Mouse (Mus musculus) limb, embryonic 14.5 days (tissue): ENCODE results near the gene Tcea2. TPM values are rescaled to one million over a fixed set of nuclear protein-coding genes. Genes with fewer than 3 reads are reported as not detected.
A peak's percentile ranks its signal among the peaks of the same experiment; 100 is the strongest.

Experiments used
- ATAC-seq: fragments of 200-750 bp; cut with Nextera tagmentation; 2 replicates; pipeline ENCODE4 v1.8.0; 2017; ENCODE audit warnings: low read depth, moderate number of reproducible peaks, moderate TSS enrichment; ENCODE audit not compliant: low FRiP score
- DNase-seq: peaks from one replicate; pipeline ENCODE4 v3.0.0-alpha.2; 2015; ENCODE audit warnings: low spot score
- H3K27ac ChIP-seq: fragments of 300-500 bp; sonication (generic); replicated peaks from 2 replicates; pipeline ENCODE4 v1.5.1; 2014; ENCODE audit warnings: low read depth, mild to moderate bottlenecking, low read length, moderate library complexity, mixed read lengths
- H3K27me3 ChIP-seq: fragments of 300-500 bp; sonication (generic); 2 replicates; pipeline ENCODE4 v1.6.1; 2014; ENCODE audit warnings: low read length, mixed read lengths; ENCODE audit not compliant: control insufficient read depth, insufficient read depth
- H3K36me3 ChIP-seq: fragments of 300-500 bp; sonication (generic); 2 replicates; pipeline ENCODE4 v1.6.1; 2014; ENCODE audit warnings: mild to moderate bottlenecking, low read length, moderate library complexity, mixed read lengths; ENCODE audit not compliant: control insufficient read depth, insufficient read depth
- H3K4me1 ChIP-seq: fragments of 300-500 bp; sonication (generic); 2 replicates; pipeline ENCODE4 v1.6.1; 2014; ENCODE audit warnings: antibody characterized with exemption, low read length, mixed read lengths; ENCODE audit not compliant: control insufficient read depth, insufficient read depth
- H3K4me2 ChIP-seq: fragments of 300-500 bp; sonication (generic); replicated peaks from 2 replicates; pipeline ENCODE4 v1.6.1; 2014; ENCODE audit warnings: low read depth, mild to moderate bottlenecking, low read length, moderate library complexity; ENCODE audit not compliant: severe bottlenecking
- H3K4me3 ChIP-seq: fragments of 300-500 bp; sonication (generic); replicated peaks from 2 replicates; pipeline ENCODE4 v1.5.1; 2014; ENCODE audit warnings: low read length
- H3K9ac ChIP-seq: fragments of 300-500 bp; sonication (generic); 2 replicates; pipeline ENCODE4 v1.6.1; 2014; ENCODE audit warnings: mild to moderate bottlenecking, low read depth, low read length, moderate library complexity; ENCODE audit not compliant: severe bottlenecking
- H3K9me3 ChIP-seq: fragments of 300-500 bp; sonication (generic); 2 replicates; pipeline ENCODE4 v1.6.1; 2016; ENCODE audit warnings: low read length; ENCODE audit not compliant: control insufficient read depth
- POLR2A ChIP-seq: fragments of 200-500 bp; IDR thresholded peaks from 2 replicates; pipeline ENCODE4 v1.8.0; 2012; ENCODE audit warnings: inconsistent platforms, mild to moderate bottlenecking, moderate library complexity, borderline replicate concordance; ENCODE audit not compliant: insufficient read depth, insufficient read length; ENCODE audit errors: extremely low read depth
- WGBS: fragments of 180-500 bp; shearing (Covaris S2); extraction: QIAGEN DNeasy Blood & Tissue Kit; methylation state at CpG from one replicate; pipeline ENCODE4 v1.1.7; 2014; 5-methylcytosine and 5-hydroxymethylcytosine counted together
- polyA plus RNA-seq, 2 experiments: library from polyadenylated mRNA; depleted of rRNA in 1 of 2; stranded (reverse) in 1 of 2; unstranded in 1 of 2; fragments of >200 nt; fragmentation: Nextera tagmentation in 1 of 2; extraction: Ambion mirVana in 1 of 2; gene quantifications; 2 replicates each; pipeline versions ENCODE4 v1.2.1 to v1.2.3; 2012 to 2014

The Tcea2 gene
- polyA plus RNA-seq, 2 experiments = 27.1 to 57.1 TPM

GRCm38 (mm10) chr2:181687586-181687985, 7.5 kb downstream of the Tcea2 start:
- Histone ChIP-seq H3K4me2 (no peak overlapping the region), H3K4me1 (peaks cover 2% of the 10 kb centered on the region; the same call in 1 of the 2 replicates), H3K27me3 (no peaks in the 10 kb centered on the region), H3K9ac (no peak overlapping the region), H3K36me3 (peaks cover 52% of the 10 kb centered on the region), H3K4me3 (no peak overlapping the region), H3K9me3 (no peaks in the 10 kb centered on the region), H3K27ac (no peak overlapping the region)
- DNase-seq (no peak), ATAC-seq (no peak)
- WGBS = 95% methylated on average over 8 of the region's 8 CpGs
- TF ChIP-seq POLR2A = no peak

DNA sequence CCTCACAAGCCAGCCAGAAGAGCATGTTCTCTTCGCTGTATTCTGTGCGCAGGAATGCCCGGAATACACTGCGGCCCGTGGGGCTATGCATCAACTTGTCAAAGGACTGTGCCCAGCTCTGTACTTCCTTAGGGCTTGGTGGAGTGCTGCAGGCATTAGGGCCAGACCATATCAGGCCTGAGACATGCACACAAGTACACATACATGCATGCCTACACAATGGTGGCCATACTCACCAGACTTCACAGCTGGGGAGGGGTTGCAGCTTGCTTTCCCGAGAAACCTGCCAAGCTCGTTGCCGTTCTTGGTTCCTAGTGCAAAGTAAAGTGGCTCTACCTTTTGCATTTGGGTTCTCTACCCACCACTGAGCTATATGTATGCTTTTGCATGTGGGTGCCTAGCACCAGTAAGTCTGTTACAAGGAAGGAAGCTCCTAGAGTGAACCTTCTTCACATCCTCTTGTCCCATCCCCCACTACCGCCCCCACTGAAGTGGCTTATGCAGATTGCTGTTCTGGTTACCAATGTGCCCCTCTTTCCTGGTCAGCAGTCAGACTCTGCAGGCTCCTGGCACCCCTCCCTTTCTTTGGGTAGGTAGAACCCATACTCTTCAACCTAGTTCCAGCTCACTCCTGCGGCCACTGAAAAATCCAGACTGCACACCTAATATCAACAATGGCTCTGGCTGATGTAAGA, 9.5 kb downstream of the Tcea2 start:
- no peak for DNase-seq
- Histone ChIP-seq H3K4me1 (peaks cover 9% of the 10 kb centered on the region), H3K4me2 (no peak overlapping the region), H3K36me3 (peaks cover 49% of the 10 kb centered on the region), H3K27ac (no peak overlapping the region), H3K4me3 (no peak overlapping the region), H3K9ac (no peak overlapping the region), H3K27me3 (no peaks in the 10 kb centered on the region), H3K9me3 (no peaks in the 10 kb centered on the region)
- 93% methylated on average over 10 of the region's 10 CpGs for WGBS
- no peak for TF ChIP-seq POLR2A
- no peak for ATAC-seq

- DNase-seq (no peak), ATAC-seq (no peak)
- WGBS = 80% methylated on average over 6 of the region's 6 CpGs
- Histone ChIP-seq H3K4me2 (no peak overlapping the region), H3K27me3 (no peaks in the 10 kb centered on the region), H3K9ac (no peak overlapping the region), H3K27ac (no peak overlapping the region), H3K4me1 (peaks cover 9% of the 10 kb centered on the region), H3K4me3 (no peak overlapping the region), H3K9me3 (no peaks in the 10 kb centered on the region), H3K36me3 (peaks cover 44% of the 10 kb centered on the region)
- TF ChIP-seq POLR2A = no peak
Measured at GRCm38 (mm10) chr2:181691083-181691482, 11.0 kb downstream of the Tcea2 start.

DNA sequence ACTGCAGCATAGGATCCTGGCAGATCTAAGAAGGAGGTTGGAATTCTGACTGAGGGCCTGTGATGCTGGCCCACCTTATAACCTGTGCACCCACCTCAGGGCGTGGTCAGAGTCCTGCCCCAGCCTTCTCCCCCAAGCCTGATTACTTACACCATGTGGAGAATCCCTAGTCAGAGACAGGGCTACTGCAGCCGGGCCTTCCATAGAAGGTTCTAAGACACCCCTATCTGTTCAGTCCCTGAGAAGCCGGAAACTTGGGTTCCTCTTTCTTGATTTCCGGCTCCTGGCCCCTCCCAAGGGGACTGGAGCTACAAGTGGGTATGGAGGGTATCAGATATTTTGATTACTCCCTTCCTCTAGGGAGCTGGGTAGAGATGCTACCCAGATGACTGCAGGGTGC, 11.5 kb downstream of the Tcea2 start:
- Histone ChIP-seq H3K27ac (no peak overlapping the region), H3K4me3 (no peak overlapping the region), H3K36me3 (peaks cover 39% of the 10 kb centered on the region), H3K4me1 (peaks cover 9% of the 10 kb centered on the region), H3K9me3 (no peaks in the 10 kb centered on the region), H3K9ac (no peak overlapping the region), H3K27me3 (no peaks in the 10 kb centered on the region), H3K4me2 (no peak overlapping the region)
- no peak for TF ChIP-seq POLR2A
- ATAC-seq = no peak
- DNase-seq = no peak
- WGBS = 86% methylated on average over 4 of the region's 4 CpGs

DNA sequence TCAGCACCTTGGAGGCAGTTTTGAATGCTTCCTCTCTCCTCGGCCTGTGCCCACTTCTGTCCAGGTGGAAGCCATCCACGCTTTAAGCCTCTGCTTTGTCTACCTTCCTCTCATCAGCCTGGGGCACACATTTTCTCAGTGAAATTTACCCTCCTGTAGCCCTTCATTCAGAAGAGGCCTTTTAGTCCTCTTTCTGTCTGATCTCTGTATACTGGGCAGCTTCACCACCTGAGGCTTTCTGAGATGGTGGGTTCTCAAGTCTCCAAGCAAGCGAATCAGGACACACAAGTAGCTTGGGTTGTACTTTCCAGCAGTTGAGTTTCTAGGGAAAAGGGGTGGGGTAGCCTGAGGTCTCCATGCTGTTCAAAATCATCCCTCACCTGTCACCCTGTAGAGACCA, 12.2 kb downstream of the Tcea2 start:
- Histone ChIP-seq H3K4me3 (peak overlapping the region; percentile 72), H3K36me3 (peaks cover 32% of the 10 kb centered on the region), H3K4me1 (peaks cover 9% of the 10 kb centered on the region), H3K9ac (no peak overlapping the region), H3K9me3 (no peaks in the 10 kb centered on the region), H3K4me2 (peak overlapping the region; percentile 92), H3K27ac (no peak overlapping the region), H3K27me3 (no peaks in the 10 kb centered on the region)
- 87% methylated on average over 3 of the region's 3 CpGs for WGBS
- ATAC-seq = no peak
- TF ChIP-seq POLR2A = no peak
- DNase-seq = no peak
